Mouse (Mus musculus): ENCODE measurements around the gene Suv39h1. TPM values are rescaled to one million over a fixed set of nuclear protein-coding genes. Genes with fewer than 3 reads are reported as not detected.
A peak's percentile ranks its signal among the peaks of the same experiment; 100 is the strongest.
"Not testable (repeated sequence)": the region's sequence is repeated elsewhere in the genome, so short reads cannot be mapped to it uniquely, and the experiment has no call there.

The Suv39h1 gene
- polyA plus RNA-seq (2015; fragmentation: Nextera tagmentation; extraction: Ambion mirVana) = 69.0 and 69.5 TPM in 2 replicates

- peak; percentile 98 for ATAC-seq (replicated peaks; ENCODE audit: low FRiP score)
- 18% methylated on average over 45 of the region's 46 CpGs for WGBS
Measured at GRCm38 (mm10) chrX:8074430-8075014, at the start of gene Suv39h1. Gene Suv39h1, minus strand, starts transcription at chrX:8074760.

GRCm38 (mm10) chrX:8123821-8124470 is 49.4 kb upstream of the Suv39h1 start:
- no peaks in the 10 kb centered on the region for H3K9me3 ChIP-seq (replicated peaks)
- H3K4me3 ChIP-seq (replicated peaks) = no peak overlapping the region
- no peak overlapping the region for H3K9ac ChIP-seq
- no peaks in the 10 kb centered on the region for H3K27me3 ChIP-seq
- H3K4me2 ChIP-seq = no peak overlapping the region
- H3K4me1 ChIP-seq = no peaks in the 10 kb centered on the region
- H3K27ac ChIP-seq = no peak overlapping the region
- ATAC-seq (replicated peaks; ENCODE audit: low FRiP score) = no peak
- 84% methylated on average over 6 of the region's 6 CpGs for WGBS
- H3K36me3 ChIP-seq = peaks cover 36% of the 10 kb centered on the region

More at GRCm38 (mm10) chrX:8074430-8075014, at the start of gene Suv39h1:
- H3K4me2 ChIP-seq = peak within 1 kb of the TSS; percentile 56
- peak within 1 kb of the TSS; percentile 94 for H3K27ac ChIP-seq
- peak within 1 kb of the TSS; percentile 64 for H3K4me3 ChIP-seq (replicated peaks)
- H3K9ac ChIP-seq = peak within 1 kb of the TSS; percentile 66
- no peaks in the 10 kb centered on the region for H3K9me3 ChIP-seq (replicated peaks)
- no peaks in the 10 kb centered on the region for H3K4me1 ChIP-seq
- no peaks in the 10 kb centered on the region for H3K27me3 ChIP-seq
- H3K36me3 ChIP-seq = peaks cover 21% of the 10 kb centered on the region

- no peak for ATAC-seq (replicated peaks; ENCODE audit: low FRiP score)
- Histone ChIP-seq H3K4me3 (replicated peaks) (no peak overlapping the region), H3K36me3 (no peaks in the 10 kb centered on the region), H3K4me2 (no peak overlapping the region), H3K27ac (no peak overlapping the region), H3K9ac (no peak overlapping the region), H3K4me1 (no peaks in the 10 kb centered on the region), H3K9me3 (replicated peaks) (no peaks in the 10 kb centered on the region), H3K27me3 (no peaks in the 10 kb centered on the region)
Measured at GRCm38 (mm10) chrX:8117264-8117663, 42.7 kb upstream of the Suv39h1 start.

- Histone ChIP-seq H3K4me1 (no peaks in the 10 kb centered on the region), H3K4me3 (replicated peaks) (no peak overlapping the region), H3K4me2 (no peak overlapping the region), H3K27me3 (no peaks in the 10 kb centered on the region), H3K27ac (no peak overlapping the region), H3K9ac (no peak overlapping the region), H3K36me3 (no peaks in the 10 kb centered on the region), H3K9me3 (replicated peaks) (no peaks in the 10 kb centered on the region)
- WGBS = 76% methylated on average over 4 of the region's 4 CpGs
- no peak for ATAC-seq (replicated peaks; ENCODE audit: low FRiP score)
Measured at GRCm38 (mm10) chrX:8115275-8115674, 40.7 kb upstream of the Suv39h1 start.

GRCm38 (mm10) chrX:8105019-8105418 is 30.5 kb upstream of the Suv39h1 start:
- Histone ChIP-seq H3K9ac (no peak overlapping the region), H3K27me3 (no peaks in the 10 kb centered on the region), H3K4me3 (replicated peaks) (no peak overlapping the region), H3K4me1 (no peaks in the 10 kb centered on the region), H3K36me3 (no peaks in the 10 kb centered on the region), H3K9me3 (replicated peaks) (no peaks in the 10 kb centered on the region), H3K4me2 (no peak overlapping the region), H3K27ac (no peak overlapping the region)
- WGBS = 92% methylated on average over 3 of the region's 3 CpGs
- no peak for ATAC-seq (replicated peaks; ENCODE audit: low FRiP score)

GRCm38 (mm10) chrX:8102213-8102668 is 27.7 kb upstream of the Suv39h1 start:
- ATAC-seq (replicated peaks; ENCODE audit: low FRiP score) = no peak
- no peak overlapping the region for H3K4me2 ChIP-seq
- 66% methylated on average over 7 of the region's 7 CpGs for WGBS
- H3K36me3 ChIP-seq = no peaks in the 10 kb centered on the region
- H3K4me1 ChIP-seq = no peaks in the 10 kb centered on the region
- H3K9ac ChIP-seq = no peak overlapping the region
- no peaks in the 10 kb centered on the region for H3K27me3 ChIP-seq
- H3K4me3 ChIP-seq (replicated peaks) = no peak overlapping the region
- no peak overlapping the region for H3K27ac ChIP-seq
- no peaks in the 10 kb centered on the region for H3K9me3 ChIP-seq (replicated peaks)

- H3K4me3 ChIP-seq (replicated peaks) = no peak overlapping the region
- WGBS = 28% methylated on average over 3 of the region's 3 CpGs
- H3K27ac ChIP-seq = no peak overlapping the region
- H3K27me3 ChIP-seq = no peaks in the 10 kb centered on the region
- ATAC-seq (replicated peaks; ENCODE audit: low FRiP score) = no peak
- no peak overlapping the region for H3K9ac ChIP-seq
- no peaks in the 10 kb centered on the region for H3K9me3 ChIP-seq (replicated peaks)
- H3K4me1 ChIP-seq = no peaks in the 10 kb centered on the region
- H3K4me2 ChIP-seq = no peak overlapping the region
- no peaks in the 10 kb centered on the region for H3K36me3 ChIP-seq
Measured at GRCm38 (mm10) chrX:8101017-8101416, 26.5 kb upstream of the Suv39h1 start.

GRCm38 (mm10) chrX:8099435-8099834 is 24.9 kb upstream of the Suv39h1 start:
- H3K27ac ChIP-seq = no peak overlapping the region

GRCm38 (mm10) chrX:8096787-8097242 is 22.3 kb upstream of the Suv39h1 start:
- Histone ChIP-seq H3K4me1 (no peaks in the 10 kb centered on the region), H3K4me3 (replicated peaks) (peak overlapping the region; percentile 31), H3K9me3 (replicated peaks) (no peaks in the 10 kb centered on the region), H3K27ac (peak overlapping the region; percentile 71), H3K9ac (no peak overlapping the region), H3K27me3 (no peaks in the 10 kb centered on the region), H3K36me3 (no peaks in the 10 kb centered on the region), H3K4me2 (peak overlapping the region; percentile 46)
- ATAC-seq (replicated peaks; ENCODE audit: low FRiP score) = peak; percentile 96
- WGBS = 16% methylated on average over 18 of the region's 19 CpGs

More at GRCm38 (mm10) chrX:8099435-8099834, 24.9 kb upstream of the Suv39h1 start:
- 67% methylated on average over 4 of the region's 4 CpGs for WGBS
- Histone ChIP-seq H3K27me3 (no peaks in the 10 kb centered on the region), H3K4me3 (replicated peaks) (no peak overlapping the region), H3K36me3 (no peaks in the 10 kb centered on the region), H3K9me3 (replicated peaks) (no peaks in the 10 kb centered on the region), H3K9ac (no peak overlapping the region), H3K4me1 (no peaks in the 10 kb centered on the region), H3K4me2 (no peak overlapping the region)
- ATAC-seq (replicated peaks; ENCODE audit: low FRiP score) = no peak

- peak overlapping the region; percentile 49 for H3K4me2 ChIP-seq
- H3K9ac ChIP-seq; H3K27me3 ChIP-seq; H3K36me3 ChIP-seq; H3K4me1 ChIP-seq; H3K9me3 ChIP-seq (replicated peaks): not testable (repeated sequence)
- peak; percentile 93 for ATAC-seq (replicated peaks; ENCODE audit: low FRiP score)
- H3K27ac ChIP-seq = 0 out of 2 replicates have a peak overlapping the region, but pooled peaks have one; percentile 27
- WGBS = 5% methylated on average over 33 of the region's 48 CpGs
- peak overlapping the region; percentile 35 for H3K4me3 ChIP-seq (replicated peaks)
Measured at GRCm38 (mm10) chrX:8096068-8096786, 21.7 kb upstream of the Suv39h1 start.

GRCm38 (mm10) chrX:8095546-8095945 is 21.0 kb upstream of the Suv39h1 start:
- Histone ChIP-seq H3K36me3 (no peaks in the 10 kb centered on the region), H3K27me3 (no peaks in the 10 kb centered on the region), H3K9me3 (replicated peaks) (no peaks in the 10 kb centered on the region), H3K4me1 (no peaks in the 10 kb centered on the region), H3K4me2 (peak overlapping the region; percentile 49), H3K9ac (no peak overlapping the region), H3K4me3 (replicated peaks) (peak overlapping the region; percentile 35), H3K27ac (no peak overlapping the region)
- 72% methylated on average over 10 of the region's 10 CpGs for WGBS
- ATAC-seq (replicated peaks; ENCODE audit: low FRiP score) = no peak

- not testable (repeated sequence) for H3K4me2 ChIP-seq; H3K27me3 ChIP-seq; H3K27ac ChIP-seq; ATAC-seq (replicated peaks; ENCODE audit: low FRiP score); H3K4me1 ChIP-seq; H3K36me3 ChIP-seq; H3K4me3 ChIP-seq (replicated peaks); H3K9me3 ChIP-seq (replicated peaks); H3K9ac ChIP-seq
- 78% methylated on average over 5 of the region's 5 CpGs for WGBS
Measured at GRCm38 (mm10) chrX:8090954-8091347, 16.4 kb upstream of the Suv39h1 start.

All from kidney, embryonic 15.5 days (tissue).